Mouse (Mus musculus) intestine, embryonic 16.5 days (tissue): Measurements from ENCODE around the gene Sycp3. TPM values are rescaled to one million over a fixed set of nuclear protein-coding genes. Genes with fewer than 3 reads are reported as not detected.
A peak's percentile ranks its signal among the peaks of the same experiment; 100 is the strongest.
"Not testable (repeated sequence)": the region's sequence is repeated elsewhere in the genome, so short reads cannot be mapped to it uniquely, and the experiment has no call there.

ENCODE experiments used
- ATAC-seq: fragments of 200-750 bp; cut with Nextera tagmentation; 2 replicates; pipeline ENCODE4 v1.8.0; 2017; ENCODE audit warnings: moderate TSS enrichment, moderate library complexity
- H3K27ac ChIP-seq: fragments of 300-500 bp; sonication (generic); 2 replicates; pipeline ENCODE4 v1.5.1; 2014; ENCODE audit warnings: mild to moderate bottlenecking, low read length
- H3K27me3 ChIP-seq: fragments of 300-500 bp; sonication (generic); replicated peaks from 2 replicates; pipeline ENCODE4 v1.6.1; 2014; ENCODE audit warnings: low read length, control low read depth, mixed read lengths; ENCODE audit not compliant: control insufficient read depth, insufficient read depth
- H3K36me3 ChIP-seq: fragments of 300-500 bp; sonication (generic); 2 replicates; pipeline ENCODE4 v1.6.1; 2014; ENCODE audit warnings: low read length, control low read depth; ENCODE audit not compliant: control insufficient read depth, insufficient read depth
- H3K4me1 ChIP-seq: fragments of 300-500 bp; sonication (generic); 2 replicates; pipeline ENCODE4 v1.6.1; 2014; ENCODE audit warnings: low read length, control low read depth, mixed read lengths; ENCODE audit not compliant: control insufficient read depth, insufficient read depth
- H3K4me2 ChIP-seq: fragments of 300-500 bp; sonication (generic); 2 replicates; pipeline ENCODE4 v1.6.1; 2014; ENCODE audit warnings: low read depth, low read length, control low read depth
- H3K4me3 ChIP-seq: fragments of 300-500 bp; sonication (generic); 2 replicates; pipeline ENCODE4 v1.5.1; 2014; ENCODE audit warnings: mild to moderate bottlenecking, low read length
- H3K9ac ChIP-seq: fragments of 300-500 bp; sonication (generic); 2 replicates; pipeline ENCODE4 v1.6.1; 2014; ENCODE audit warnings: low read depth, low read length
- H3K9me3 ChIP-seq: fragments of 300-500 bp; sonication (generic); 2 replicates; pipeline ENCODE4 v1.6.1; 2016; ENCODE audit warnings: low read length, control low read depth; ENCODE audit not compliant: control insufficient read depth
- WGBS: fragments of 180-500 bp; shearing (Covaris S2); extraction: QIAGEN DNeasy Blood & Tissue Kit; methylation state at CpG from one replicate; pipeline ENCODE4 v1.1.7; 2014; 5-methylcytosine and 5-hydroxymethylcytosine counted together
- polyA plus RNA-seq: library from polyadenylated mRNA; unstranded; fragments of >200 nt; fragmentation: Nextera tagmentation; extraction: Ambion mirVana; gene quantifications from 2 replicates; pipeline ENCODE4 v1.2.1, GENCODE M21; 2015

The Sycp3 gene
- polyA plus RNA-seq, 1 experiment from 2014 or later, result 1.0 TPM

DNA sequence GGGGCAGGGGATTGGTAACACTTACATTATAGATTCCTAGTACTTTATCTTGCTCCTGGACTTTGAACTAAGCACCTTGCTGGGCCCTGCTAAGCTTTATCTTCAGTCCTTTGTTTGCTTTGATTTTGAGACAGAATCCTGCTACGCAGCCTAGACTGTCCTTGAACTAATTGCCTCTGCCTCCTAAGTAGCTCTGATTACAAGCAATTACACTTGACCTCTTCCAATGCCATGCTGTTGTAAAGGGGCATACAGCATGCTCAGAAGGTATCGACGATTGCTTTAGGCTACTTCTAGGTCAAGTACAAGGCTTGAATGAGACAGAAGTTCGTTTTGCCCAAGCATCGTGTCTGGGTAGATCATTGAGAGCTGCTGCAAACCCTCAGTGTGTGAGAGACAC is 45.9 kb downstream of the Sycp3 start:
- WGBS, result 58% methylated on average over 5 of the region's 5 CpGs
- H3K4me3 ChIP-seq, result no peak overlapping the region

DNA sequence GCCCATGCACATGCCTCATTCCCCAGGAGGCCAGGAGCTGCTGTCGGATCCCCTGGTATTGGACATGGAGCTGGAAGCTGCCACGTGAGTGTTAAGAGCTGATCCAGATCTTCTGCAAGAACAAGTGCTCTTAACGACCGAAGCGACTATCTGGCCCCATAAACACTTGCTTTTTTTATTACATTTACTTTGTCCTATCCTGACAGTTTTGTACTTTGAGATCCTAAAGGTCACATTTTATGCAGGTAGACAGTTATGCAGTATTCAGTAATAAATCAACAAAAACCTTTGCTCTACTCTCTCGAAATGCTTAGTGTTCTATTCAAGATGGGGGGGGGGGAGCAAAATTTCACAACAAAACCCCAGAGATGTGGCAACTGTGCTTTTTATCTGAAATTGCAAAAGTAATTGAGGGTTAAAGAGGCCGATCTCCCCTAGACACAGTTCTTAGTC is 48.3 kb downstream of the Sycp3 start:
- Histone ChIP-seq H3K27ac (peak overlapping the region; percentile 83), H3K4me2 (no peak overlapping the region), H3K27me3 (no peaks in the 10 kb centered on the region), H3K9ac (no peak overlapping the region), H3K9me3 (no peaks in the 10 kb centered on the region), H3K4me1 (peaks cover 4% of the 10 kb centered on the region; the same call in 1 of the 2 replicates), H3K36me3 (no peaks in the 10 kb centered on the region), H3K4me3 (no peak overlapping the region)
- WGBS, result 42% methylated on average over 7 of the region's 7 CpGs
- ATAC-seq, result peak; percentile 36

More for the DNA sequence above, 45.9 kb downstream of the Sycp3 start:
- Histone ChIP-seq H3K27ac (peak overlapping the region; percentile 89), H3K36me3 (no peaks in the 10 kb centered on the region), H3K4me2 (no peak overlapping the region), H3K9ac (no peak overlapping the region), H3K27me3 (no peaks in the 10 kb centered on the region), H3K4me1 (peaks cover 3% of the 10 kb centered on the region; the same call in 1 of the 2 replicates), H3K9me3 (no peaks in the 10 kb centered on the region)
- ATAC-seq, result peak; percentile 64

DNA sequence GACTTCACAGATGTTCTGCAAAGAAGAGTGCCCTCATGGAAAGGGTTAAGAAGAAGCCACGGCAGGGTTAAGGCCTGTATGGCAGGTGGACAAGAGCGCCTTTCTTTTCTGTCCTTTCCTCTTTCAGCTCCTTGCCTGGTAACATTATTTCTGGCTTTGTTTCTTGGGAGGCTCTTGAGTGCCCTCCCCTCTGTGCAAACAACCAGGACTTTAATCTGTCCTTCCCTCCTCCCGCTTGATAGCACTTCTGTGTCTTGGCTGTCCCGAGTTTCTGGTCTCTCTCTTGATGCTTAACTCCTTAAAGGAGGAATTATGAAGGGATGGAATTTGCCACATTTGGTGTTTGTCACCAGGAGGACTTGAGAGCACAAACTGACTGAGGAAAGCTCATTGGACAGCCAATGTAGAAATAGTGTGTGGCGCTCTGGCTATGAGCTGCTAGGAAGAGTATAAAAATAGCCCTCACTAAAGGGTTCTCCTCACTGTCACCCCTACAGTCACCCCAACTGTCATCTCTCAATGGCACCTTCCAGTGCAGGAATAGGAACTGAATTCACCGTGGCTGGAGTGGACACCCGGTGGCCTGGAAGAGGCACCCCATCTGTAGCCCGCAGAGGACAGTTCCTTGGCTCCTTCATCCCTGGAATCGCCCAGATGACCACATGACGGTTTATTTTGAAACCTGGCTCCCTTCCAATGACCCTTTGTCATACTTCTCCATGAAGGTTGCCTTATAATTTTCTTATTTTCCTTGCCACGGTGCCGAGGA is 51.3 kb downstream of the Sycp3 start:
- ATAC-seq, result peak; percentile 32
- Histone ChIP-seq H3K27me3 (no peaks in the 10 kb centered on the region), H3K9me3 (no peaks in the 10 kb centered on the region), H3K27ac (peak overlapping the region; percentile 83), H3K4me3 (no peak overlapping the region), H3K4me1 (peaks cover 4% of the 10 kb centered on the region; the same call in 1 of the 2 replicates), H3K4me2 (0 out of 2 replicates have a peak overlapping the region, but pooled peaks have one; percentile 4), H3K9ac (no peak overlapping the region; the same call in 1 of the 2 replicates), H3K36me3 (no peaks in the 10 kb centered on the region)
- 57% methylated on average over 12 of the region's 12 CpGs for WGBS

DNA sequence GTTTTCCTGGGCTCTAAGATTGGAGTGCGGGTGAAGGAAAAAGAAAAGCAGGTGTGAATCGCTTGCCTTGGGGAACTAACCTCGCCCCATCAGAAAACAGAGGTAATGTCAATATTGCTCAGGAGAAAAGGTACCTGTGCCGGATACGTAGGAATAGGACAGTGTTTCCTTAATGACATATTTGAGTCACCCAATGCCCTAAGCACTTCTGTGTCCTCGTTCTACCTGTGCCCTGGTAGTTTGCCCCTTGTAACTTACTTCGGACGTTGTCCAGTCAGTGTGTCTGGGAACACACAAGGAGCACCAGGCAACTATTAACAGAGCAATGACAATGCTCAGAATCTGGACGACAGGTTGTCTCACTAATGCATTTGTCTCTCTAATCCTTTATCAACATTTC is 52.0 kb downstream of the Sycp3 start:
- H3K27ac ChIP-seq, result peak overlapping the region; percentile 83
- H3K27me3 ChIP-seq, result no peaks in the 10 kb centered on the region
- ATAC-seq, result no peak
- H3K9me3 ChIP-seq, result no peaks in the 10 kb centered on the region
- H3K9ac ChIP-seq, result no peak overlapping the region
- 64% methylated on average over 9 of the region's 9 CpGs for WGBS
- no peaks in the 10 kb centered on the region for H3K36me3 ChIP-seq
- peaks cover 4% of the 10 kb centered on the region; the same call in 1 of the 2 replicates for H3K4me1 ChIP-seq
- no peak overlapping the region for H3K4me3 ChIP-seq
- no peak overlapping the region for H3K4me2 ChIP-seq

DNA sequence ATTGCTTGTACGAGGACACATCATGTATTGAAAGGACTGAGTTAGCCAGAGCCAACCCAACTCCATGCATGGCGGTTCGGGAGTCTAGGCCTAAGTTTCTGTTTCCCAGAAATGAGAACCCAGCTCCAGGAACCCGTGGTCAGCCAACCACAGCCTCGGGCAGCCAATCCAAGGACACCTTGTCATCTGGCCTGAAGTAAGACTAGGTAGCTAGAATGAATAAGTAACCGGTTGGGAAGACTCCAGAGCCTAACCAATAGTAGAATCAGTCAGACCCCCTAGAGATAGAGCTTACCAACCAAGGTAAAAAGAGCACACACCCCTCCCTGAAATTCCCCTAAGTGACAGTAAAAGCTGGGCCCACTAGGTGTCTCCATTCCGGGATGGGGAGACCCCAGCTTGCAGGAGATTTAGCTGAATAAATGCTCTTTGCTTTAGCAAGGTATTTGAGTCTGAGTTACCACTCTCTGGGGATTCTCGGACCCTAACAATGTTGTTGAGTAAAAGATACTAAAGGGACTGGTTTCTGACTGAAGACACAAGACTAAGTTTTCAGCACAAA is 54.3 kb downstream of the Sycp3 start:
- ATAC-seq, result no peak
- H3K4me3 ChIP-seq, result no peak overlapping the region
- H3K27ac ChIP-seq, result no peak overlapping the region
- H3K4me2 ChIP-seq, result no peak overlapping the region
- H3K36me3 ChIP-seq, result no peaks in the 10 kb centered on the region
- 78% methylated on average over 8 of the region's 8 CpGs for WGBS
- no peaks in the 10 kb centered on the region for H3K27me3 ChIP-seq
- no peak overlapping the region for H3K9ac ChIP-seq
- no peaks in the 10 kb centered on the region for H3K9me3 ChIP-seq
- peaks cover 4% of the 10 kb centered on the region; the same call in 1 of the 2 replicates for H3K4me1 ChIP-seq

DNA sequence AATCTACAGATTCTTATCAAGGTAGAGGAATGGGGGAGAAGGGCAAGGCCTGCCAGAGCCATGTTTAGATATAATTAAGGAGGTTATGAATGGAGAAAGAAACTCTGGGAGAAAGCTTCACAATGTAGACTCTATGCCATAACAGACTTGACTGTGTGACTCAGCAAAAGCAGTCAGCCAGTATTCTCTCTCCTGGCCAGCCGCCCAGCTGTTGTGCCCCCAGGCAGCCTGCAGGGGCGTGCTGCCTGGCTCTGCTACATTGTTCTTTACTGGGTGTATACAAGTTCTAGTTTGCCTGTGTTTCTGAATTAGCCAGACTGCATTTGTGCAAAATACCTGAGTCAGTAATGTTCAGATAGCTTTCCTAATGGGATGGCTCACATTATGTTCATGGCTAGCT is 55.1 kb downstream of the Sycp3 start:
- H3K4me1 ChIP-seq, result peaks cover 4% of the 10 kb centered on the region; the same call in 1 of the 2 replicates
- H3K4me3 ChIP-seq, result no peak overlapping the region
- no peaks in the 10 kb centered on the region for H3K27me3 ChIP-seq
- no peaks in the 10 kb centered on the region for H3K36me3 ChIP-seq
- no peaks in the 10 kb centered on the region for H3K9me3 ChIP-seq
- peak; percentile 57 for ATAC-seq
- H3K9ac ChIP-seq, result no peak overlapping the region
- no peak overlapping the region for H3K27ac ChIP-seq
- 60% methylated on average over 2 of the region's 2 CpGs for whole genome bisulfite sequencing
- H3K4me2 ChIP-seq, result no peak overlapping the region

DNA sequence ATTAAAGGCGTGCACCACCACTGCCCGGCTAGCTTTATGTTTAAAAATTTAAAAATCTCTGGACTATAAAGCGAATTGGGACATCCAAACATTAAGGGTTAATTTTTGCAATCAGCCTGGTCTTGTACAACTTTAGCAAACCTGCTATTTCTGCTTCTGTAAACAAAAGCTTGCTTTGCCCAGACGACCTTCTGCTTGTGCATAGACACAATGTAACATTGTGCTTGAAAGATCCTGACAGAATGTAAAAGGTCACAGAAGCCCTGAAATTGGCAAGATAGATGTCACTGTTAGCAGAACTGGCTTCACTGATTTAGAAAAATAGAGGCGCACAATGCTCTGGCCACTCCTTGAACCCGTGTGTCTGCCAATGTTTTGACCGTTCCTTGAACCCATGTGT is 55.7 kb downstream of the Sycp3 start:
- H3K4me3 ChIP-seq, H3K9me3 ChIP-seq, H3K4me2 ChIP-seq, H3K36me3 ChIP-seq, H3K9ac ChIP-seq, H3K4me1 ChIP-seq, ATAC-seq, H3K27me3 ChIP-seq, H3K27ac ChIP-seq: not testable (repeated sequence)
- WGBS, result 81% methylated on average over 7 of the region's 7 CpGs

DNA sequence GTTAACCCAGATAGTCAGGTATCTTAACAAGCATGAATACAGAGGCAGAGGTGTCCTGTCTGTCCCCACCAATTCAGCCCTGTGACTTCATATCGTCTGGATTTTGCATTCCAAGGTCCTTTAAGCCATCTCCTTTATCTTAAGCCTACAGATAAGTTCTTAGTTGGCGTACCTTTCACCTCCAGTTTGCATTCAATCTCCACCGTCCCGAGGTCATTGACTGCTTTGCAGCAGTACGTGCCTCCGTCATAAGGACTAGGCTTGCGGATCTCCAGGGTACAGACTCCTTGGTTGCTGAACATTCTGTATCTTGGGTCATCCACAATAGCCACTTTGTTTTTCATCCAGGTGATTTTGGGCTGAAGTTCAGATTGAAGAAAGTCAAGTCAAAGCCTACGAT is 63.4 kb downstream of the Sycp3 start:
- Histone ChIP-seq H3K27me3 (no peaks in the 10 kb centered on the region), H3K27ac (peak overlapping the region; percentile 65), H3K4me3 (no peak overlapping the region), H3K36me3 (no peaks in the 10 kb centered on the region), H3K4me1 (no peaks in the 10 kb centered on the region), H3K9me3 (no peaks in the 10 kb centered on the region), H3K4me2 (no peak overlapping the region), H3K9ac (no peak overlapping the region)
- WGBS, result 69% methylated on average over 8 of the region's 8 CpGs
- ATAC-seq, result peak; percentile 98
